Mouse (Mus musculus) layer of hippocampus, adult 9-11 months (tissue): Measurements from ENCODE around the gene Usmg5.

Experiments used
- DNase-seq: peaks from one replicate; pipeline ENCODE4 v3.0.0; 2022

Usmg5 gene

GRCm38 (mm10) chr19:47053471-47053870 is 37.0 kb downstream of the Usmg5 start:
- no peak for DNase-seq

GRCm38 (mm10) chr19:47052927-47053326 is 37.5 kb downstream of the Usmg5 start:
- no peak for DNase-seq

GRCm38 (mm10) chr19:47050271-47051032 is 40.0 kb downstream of the Usmg5 start, which contains the start of gene Pcgf6:
Gene Pcgf6, minus strand, starts transcription at chr19:47050906.
- DNase-seq: peak; percentile 80

GRCm38 (mm10) chr19:47049840-47050239 is 40.6 kb downstream of the Usmg5 start:
- DNase-seq: no peak

GRCm38 (mm10) chr19:47049061-47049460 is 41.4 kb downstream of the Usmg5 start:
- no peak for DNase-seq

GRCm38 (mm10) chr19:47047236-47047833 is 43.1 kb downstream of the Usmg5 start:
- DNase-seq: no peak

- no peak for DNase-seq
These were observed 44.1 kb downstream of the Usmg5 start for GRCm38 (mm10) chr19:47046343-47046742.

- no peak for DNase-seq
These were observed 46.8 kb downstream of the Usmg5 start for GRCm38 (mm10) chr19:47043608-47044007.

- peak; percentile 54 for DNase-seq
These were observed 49.5 kb downstream of the Usmg5 start for GRCm38 (mm10) chr19:47040720-47041473.

GRCm38 (mm10) chr19:47036596-47036995 is 53.9 kb downstream of the Usmg5 start:
- no peak for DNase-seq

- DNase-seq: no peak
These were observed 55.5 kb downstream of the Usmg5 start for GRCm38 (mm10) chr19:47034916-47035315.
